Mouse (Mus musculus) brown adipose tissue, adult 24 weeks (tissue): Measurements from ENCODE around the gene Tnfrsf13b. TPM values are rescaled to one million over a fixed set of nuclear protein-coding genes. Genes with fewer than 3 reads are reported as not detected.
A peak's percentile ranks its signal among the peaks of the same experiment; 100 is the strongest.
"Not testable (repeated sequence)": the region's sequence is repeated elsewhere in the genome, so short reads cannot be mapped to it uniquely, and the experiment has no call there.

Experiments used
- H3K27ac ChIP-seq: fragments of 200-500 bp; replicated peaks from 2 replicates; pipeline ENCODE4 v1.5.1; 2012; ENCODE audit warnings: low read depth, mild to moderate bottlenecking, low read length
- H3K4me1 ChIP-seq: fragments of 200-500 bp; 2 replicates; pipeline ENCODE4 v1.6.1; 2012; ENCODE audit warnings: low read length, mixed read lengths; ENCODE audit not compliant: control insufficient read depth, insufficient read depth, insufficient read length
- H3K4me3 ChIP-seq: fragments of 200-500 bp; 2 replicates; pipeline ENCODE4 v1.5.1; 2012; ENCODE audit warnings: low read depth, mild to moderate bottlenecking, low read length, moderate library complexity; ENCODE audit not compliant: insufficient read depth
- polyA plus RNA-seq: library from polyadenylated mRNA; stranded (reverse); fragments of >200 nt; gene quantifications from 2 replicates; pipeline ENCODE4 v1.2.4, GENCODE M21; 2012; ENCODE audit not compliant: missing spikeins, insufficient read depth, insufficient read length

The Tnfrsf13b gene
- polyA plus RNA-seq, 1 experiment, result 0.87 TPM

DNA sequence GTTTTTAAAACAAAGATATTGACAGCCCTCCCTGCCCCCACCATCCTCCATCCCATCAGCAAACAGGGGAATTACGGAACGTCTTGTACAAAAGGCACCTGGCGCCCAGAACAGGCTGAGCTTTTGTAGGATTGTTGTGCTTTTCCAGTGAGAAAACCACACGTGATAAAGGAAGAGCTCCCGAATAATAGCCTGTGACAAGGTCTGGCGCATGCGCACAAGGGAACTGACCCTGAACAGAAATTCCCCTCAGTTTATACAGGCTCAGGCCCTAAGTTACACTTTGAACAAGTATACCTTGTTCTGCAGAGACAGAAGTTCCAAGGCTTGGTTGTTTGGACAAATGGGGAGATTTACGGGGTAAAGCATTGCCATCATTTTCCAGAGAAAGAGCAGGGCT is 19.0 kb downstream of the Tnfrsf13b start:
- Histone ChIP-seq H3K4me3 (no peak overlapping the region), H3K4me1 (no peaks in the 10 kb centered on the region; the same call in 1 of the 2 replicates), H3K27ac (no peak overlapping the region)

DNA sequence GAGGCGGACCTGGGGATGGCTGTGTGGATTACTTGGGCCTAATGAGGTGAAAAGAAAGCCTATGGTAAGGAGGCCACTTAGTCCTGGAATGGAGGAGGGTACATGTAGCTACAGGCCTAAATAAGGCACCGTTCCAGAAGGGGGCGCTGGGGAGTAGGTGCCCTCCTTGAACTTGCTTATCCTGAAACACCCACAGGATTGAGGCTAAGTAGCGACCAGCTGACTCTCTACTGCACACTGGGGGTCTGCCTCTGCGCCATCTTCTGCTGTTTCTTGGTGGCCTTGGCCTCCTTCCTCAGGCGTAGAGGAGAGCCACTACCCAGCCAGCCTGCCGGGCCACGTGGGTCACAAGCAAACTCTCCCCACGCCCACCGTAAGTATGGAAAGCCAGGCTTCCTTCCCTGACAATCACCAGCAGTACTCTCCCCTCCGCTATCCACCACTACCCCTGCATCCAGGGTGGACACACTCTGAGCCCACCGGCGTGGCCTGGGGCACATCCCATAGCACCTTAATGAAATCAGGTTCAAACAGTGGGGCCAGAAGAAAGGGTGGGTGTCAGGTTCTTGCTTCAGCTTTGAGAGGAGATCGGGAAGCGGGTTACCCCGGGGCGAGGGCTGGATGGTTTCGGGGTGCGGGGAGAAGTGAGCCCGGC is 20.2 kb downstream of the Tnfrsf13b start:
- H3K27ac ChIP-seq, result no peak overlapping the region
- H3K4me3 ChIP-seq, result peak overlapping the region; percentile 14; the same call in 1 of the 2 replicates
- H3K4me1 ChIP-seq, result no peaks in the 10 kb centered on the region; the same call in 1 of the 2 replicates

DNA sequence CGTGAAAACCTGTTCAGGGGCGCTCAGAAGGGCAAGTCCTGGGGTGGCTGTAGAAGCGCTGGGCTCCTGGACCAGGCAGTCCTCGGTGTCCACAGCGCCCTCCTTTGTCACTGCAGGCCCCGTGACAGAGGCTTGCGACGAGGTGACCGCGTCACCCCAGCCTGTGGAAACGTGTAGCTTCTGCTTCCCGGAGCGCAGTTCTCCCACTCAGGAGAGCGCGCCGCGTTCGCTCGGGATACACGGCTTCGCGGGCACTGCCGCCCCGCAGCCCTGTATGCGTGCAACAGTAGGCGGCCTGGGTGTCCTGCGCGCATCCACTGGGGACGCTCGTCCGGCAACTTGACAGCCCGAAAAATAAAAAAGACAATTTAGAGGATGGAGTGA is 20.7 kb downstream of the Tnfrsf13b start:
- H3K27ac ChIP-seq, result no peak overlapping the region

DNA sequence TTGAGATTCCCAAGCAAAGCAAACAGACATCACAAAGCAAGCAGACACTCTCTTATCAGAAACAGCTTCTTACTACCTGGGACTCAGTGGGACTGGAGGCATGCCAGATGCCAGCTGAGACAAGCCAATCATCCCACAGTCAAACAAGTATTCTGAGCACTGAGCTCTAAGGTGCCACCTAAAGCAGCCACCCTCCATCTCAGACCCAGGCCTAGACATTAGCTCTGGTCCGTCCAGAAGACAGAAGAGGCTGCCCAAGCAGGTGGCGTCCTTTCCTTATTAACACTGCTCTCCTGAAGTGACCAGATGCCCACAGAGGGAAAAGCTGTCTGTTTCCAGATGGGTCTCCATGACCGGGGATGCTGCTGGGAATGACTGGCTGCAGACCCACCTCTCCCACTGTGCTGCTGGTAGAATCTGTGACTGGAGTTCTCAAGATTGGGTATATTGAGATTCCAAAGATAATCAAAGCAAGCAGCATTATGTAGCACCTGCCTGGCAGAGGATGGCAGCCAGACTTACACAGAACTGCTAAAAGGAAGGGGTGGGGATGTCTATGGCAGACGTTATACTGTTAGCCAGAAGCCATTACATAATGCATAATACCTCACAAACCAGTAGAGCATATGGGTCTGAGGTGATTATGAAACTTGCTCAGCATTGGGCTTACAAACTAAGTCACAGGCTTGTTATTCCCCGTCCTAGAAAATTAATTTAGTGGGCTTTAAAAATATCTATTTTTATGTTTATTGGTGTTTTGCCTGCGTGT is 23.9 kb downstream of the Tnfrsf13b start:
- Histone ChIP-seq H3K4me3 (no peak overlapping the region), H3K27ac (no peak overlapping the region), H3K4me1 (no peaks in the 10 kb centered on the region; the same call in 1 of the 2 replicates)

More for the DNA sequence above, 20.7 kb downstream of the Tnfrsf13b start:
- H3K4me1 ChIP-seq, result no peaks in the 10 kb centered on the region; the same call in 1 of the 2 replicates
- H3K4me3 ChIP-seq, result peak overlapping the region; percentile 14; the same call in 1 of the 2 replicates

- Histone ChIP-seq H3K27ac (no peak overlapping the region), H3K4me3 (no peak overlapping the region), H3K4me1 (no peaks in the 10 kb centered on the region)
Observed at GRCm38 (mm10) chr11:61155727-61156126, 29.2 kb downstream of the Tnfrsf13b start.

GRCm38 (mm10) chr11:61158141-61158540 is 31.6 kb downstream of the Tnfrsf13b start:
- no peaks in the 10 kb centered on the region for H3K4me1 ChIP-seq
- H3K27ac ChIP-seq, result no peak overlapping the region
- H3K4me3 ChIP-seq, result no peak overlapping the region

- no peaks in the 10 kb centered on the region for H3K4me1 ChIP-seq
Observed at GRCm38 (mm10) chr11:61159796-61160732, 33.5 kb downstream of the Tnfrsf13b start.

DNA sequence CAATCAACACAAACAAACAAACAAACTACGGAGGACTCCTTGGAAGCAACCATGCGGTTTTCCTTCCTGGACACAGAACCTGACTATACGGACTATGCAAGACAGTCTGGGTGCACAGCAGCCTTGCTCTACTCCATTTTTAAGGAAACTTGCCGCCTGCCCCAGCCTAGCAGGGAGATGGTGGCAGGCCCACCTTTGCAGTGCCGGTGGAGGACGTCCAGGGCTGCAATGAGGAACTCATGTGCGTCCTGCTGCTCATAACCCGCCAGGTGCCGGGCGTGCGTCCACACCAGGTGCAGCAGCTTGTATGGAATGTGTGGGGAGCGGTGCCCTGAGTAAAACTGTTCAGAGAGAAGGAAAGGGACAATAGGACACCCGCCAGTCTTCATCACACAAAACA is 34.6 kb downstream of the Tnfrsf13b start:
- H3K4me3 ChIP-seq, result no peak overlapping the region
- no peak overlapping the region for H3K27ac ChIP-seq
- no peaks in the 10 kb centered on the region for H3K4me1 ChIP-seq

More at GRCm38 (mm10) chr11:61159796-61160732, 33.5 kb downstream of the Tnfrsf13b start:
- no peak overlapping the region for H3K4me3 ChIP-seq
- no peak overlapping the region for H3K27ac ChIP-seq

DNA sequence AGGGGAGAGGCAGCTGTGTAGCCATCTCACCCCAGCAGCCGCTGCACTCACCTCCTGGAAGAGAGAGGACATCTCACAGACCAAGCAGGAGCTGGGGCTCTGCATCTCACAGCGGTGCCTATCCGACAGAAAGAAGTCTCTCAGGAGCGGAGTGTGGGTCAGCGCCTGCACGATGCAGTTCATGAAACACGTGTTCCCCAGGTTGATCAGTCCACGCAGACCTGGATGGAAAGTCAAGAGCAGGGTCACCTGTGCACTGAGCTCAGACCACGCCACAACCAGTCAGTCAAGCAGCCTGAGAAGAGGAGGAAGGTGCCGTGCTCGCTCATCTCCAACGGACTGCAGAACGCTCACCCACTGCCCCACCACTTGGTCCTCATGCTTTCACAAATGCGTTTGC is 36.2 kb downstream of the Tnfrsf13b start:
- H3K4me3 ChIP-seq, result no peak overlapping the region

GRCm38 (mm10) chr11:61163341-61163740 is 36.8 kb downstream of the Tnfrsf13b start:
- no peaks in the 10 kb centered on the region for H3K4me1 ChIP-seq
- H3K27ac ChIP-seq, result no peak overlapping the region
- no peak overlapping the region for H3K4me3 ChIP-seq

More for the DNA sequence above, 36.2 kb downstream of the Tnfrsf13b start:
- Histone ChIP-seq H3K27ac (no peak overlapping the region), H3K4me1 (no peaks in the 10 kb centered on the region)

- no peak overlapping the region for H3K4me3 ChIP-seq
- H3K27ac ChIP-seq, result no peak overlapping the region
- H3K4me1 ChIP-seq, result no peaks in the 10 kb centered on the region
Observed at GRCm38 (mm10) chr11:61164366-61164765, 37.8 kb downstream of the Tnfrsf13b start.

GRCm38 (mm10) chr11:61164881-61165280 is 38.3 kb downstream of the Tnfrsf13b start:
- no peak overlapping the region for H3K27ac ChIP-seq
- no peak overlapping the region for H3K4me3 ChIP-seq
- no peaks in the 10 kb centered on the region for H3K4me1 ChIP-seq

GRCm38 (mm10) chr11:61170184-61170583 is 43.6 kb downstream of the Tnfrsf13b start:
- no peaks in the 10 kb centered on the region for H3K4me1 ChIP-seq
- H3K27ac ChIP-seq, result no peak overlapping the region
- no peak overlapping the region for H3K4me3 ChIP-seq

DNA sequence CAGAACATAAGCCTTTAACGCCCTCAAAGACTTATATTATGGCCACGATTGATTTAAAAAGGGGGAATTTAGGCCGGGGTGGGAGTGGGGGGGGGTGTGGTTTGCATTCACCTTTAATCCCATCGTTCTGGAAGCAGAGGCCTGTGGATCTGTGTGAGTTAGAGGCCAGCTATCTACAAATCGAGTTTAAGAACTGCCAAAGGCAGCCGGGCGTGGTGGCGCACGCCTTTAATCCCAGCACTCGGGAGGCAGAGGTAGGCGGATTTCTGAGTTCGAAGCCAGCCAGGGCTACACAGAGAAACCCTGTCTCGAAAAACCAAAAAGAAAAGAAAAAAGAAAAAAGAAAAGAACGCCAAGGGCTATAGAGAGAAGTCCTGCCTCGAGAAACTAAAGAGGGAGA is 46.9 kb downstream of the Tnfrsf13b start:
- 0 out of 2 replicates have a peak overlapping the region, but pooled peaks have one; percentile 11 for H3K4me3 ChIP-seq
- H3K4me1 ChIP-seq, H3K27ac ChIP-seq: not testable (repeated sequence)
